Mouse (Mus musculus) CH12.LX (cell line): ENCODE data around the gene Fcrlb. TPM values are rescaled to one million over a fixed set of nuclear protein-coding genes. Genes with fewer than 3 reads are reported as not detected.
A peak's percentile ranks its signal among the peaks of the same experiment; 100 is the strongest.
"Not testable (repeated sequence)": the region's sequence is repeated elsewhere in the genome, so short reads cannot be mapped to it uniquely, and the experiment has no call there.

Source experiments
- DNase-seq: peaks from one replicate; pipeline ENCODE4 v3.0.0-alpha.2; 2013; ENCODE audit errors: extremely low read depth
- H3K27ac ChIP-seq: 2 replicates; pipeline ENCODE4 v1.5.1; 2012; ENCODE audit warnings: low read depth, mild to moderate bottlenecking, control low read depth, moderate library complexity; ENCODE audit not compliant: insufficient read depth
- H3K27me3 ChIP-seq: replicated peaks from 2 replicates; pipeline ENCODE3; 2012; ENCODE audit warnings: inconsistent platforms
- H3K36me3 ChIP-seq, 2 experiments: replicated peaks in 1 of 2; 2 replicates each; pipeline versions ENCODE3 to v1.6.1; 2012; ENCODE audit warnings: inconsistent platforms in 1 of 2, low read length in 1 of 2, mild to moderate bottlenecking in 1 of 2, mixed read lengths in 1 of 2, moderate library complexity in 1 of 2; ENCODE audit not compliant: control insufficient read depth in 1 of 2, insufficient read depth in 1 of 2
- H3K4me1 ChIP-seq, 2 experiments: 2 replicates each; pipeline ENCODE4 v1.6.1; 2012; ENCODE audit warnings: inconsistent platforms in 1 of 2, moderate library complexity in 1 of 2; ENCODE audit not compliant: insufficient read depth in 2 of 2, control insufficient read depth in 1 of 2
- H3K4me2 ChIP-seq: 2 replicates; pipeline ENCODE4 v1.6.1; 2012; ENCODE audit warnings: low read depth, mild to moderate bottlenecking, control low read depth; ENCODE audit not compliant: poor library complexity, insufficient read depth, severe bottlenecking
- H3K4me3 ChIP-seq, 3 experiments: fragments of 150-350 bp in 1 of 3; sonication (generic) in 1 of 3; replicated peaks in 1 of 3; 2 replicates each; pipeline versions ENCODE3 to v1.5.1; 2011 to 2012; ENCODE audit warnings: low read depth in 2 of 3, low read length in 2 of 3, mild to moderate bottlenecking in 2 of 3, moderate library complexity in 2 of 3, control low read depth in 1 of 3, improper control_type of control experiment in 1 of 3, inconsistent platforms in 1 of 3, mixed read lengths in 1 of 3; ENCODE audit not compliant: poor library complexity in 1 of 3
- H3K79me2 ChIP-seq: replicated peaks from 2 replicates; pipeline ENCODE4 v1.6.1; 2012; ENCODE audit warnings: mild to moderate bottlenecking, moderate library complexity; ENCODE audit not compliant: control insufficient read depth, poor library complexity, insufficient read depth, severe bottlenecking; ENCODE audit errors: extremely low read depth
- H3K9ac ChIP-seq: 2 replicates; pipeline ENCODE4 v1.6.1; 2012; ENCODE audit warnings: low read depth, mild to moderate bottlenecking, control low read depth, moderate library complexity; ENCODE audit not compliant: insufficient read depth
- H3K9me3 ChIP-seq: replicated peaks from 2 replicates; pipeline ENCODE3; 2012; ENCODE audit warnings: low read length, inconsistent platforms, mixed read lengths
- CHD2 ChIP-seq: IDR thresholded peaks from 2 replicates; pipeline ENCODE4 v1.6.1; 2011; ENCODE audit warnings: low read length, improper control_type of control experiment
- CTCF ChIP-seq, 2 experiments: IDR thresholded peaks in 1 of 2; conservative IDR thresholded peaks in 1 of 2; 2 replicates each; pipeline ENCODE4 v1.5.1; 2011 to 2012; ENCODE audit warnings: low read depth in 2 of 2, low read length in 2 of 2, improper control_type of control experiment in 1 of 2, inconsistent platforms in 1 of 2, mild to moderate bottlenecking in 1 of 2, moderate library complexity in 1 of 2
- E2F4 ChIP-seq: IDR thresholded peaks from 2 replicates; pipeline ENCODE4 v1.6.1; 2011; ENCODE audit warnings: low read depth, low read length, improper control_type of control experiment; ENCODE audit not compliant: insufficient replicate concordance
- EP300 ChIP-seq: IDR thresholded peaks from 2 replicates; pipeline ENCODE4 v1.6.1; 2011; ENCODE audit warnings: low read length, improper control_type of control experiment
- ETS1 ChIP-seq: conservative IDR thresholded peaks from 2 replicates; pipeline ENCODE4 v1.6.1; 2012; ENCODE audit warnings: low read depth, mild to moderate bottlenecking, inconsistent platforms, low read length, improper control_type of control experiment, moderate library complexity
- JUN ChIP-seq: IDR thresholded peaks from 2 replicates; pipeline ENCODE4 v1.6.1; 2011; ENCODE audit warnings: low read depth, mild to moderate bottlenecking, low read length, improper control_type of control experiment, moderate library complexity; ENCODE audit not compliant: insufficient read depth
- KAT2A ChIP-seq: IDR thresholded peaks from 2 replicates; pipeline ENCODE4 v1.6.1; 2012; ENCODE audit warnings: low read length, improper control_type of control experiment, inconsistent platforms; ENCODE audit not compliant: insufficient replicate concordance
- MAZ ChIP-seq: IDR thresholded peaks from 2 replicates; pipeline ENCODE4 v1.6.1; 2012; ENCODE audit warnings: low read depth, mild to moderate bottlenecking, inconsistent platforms, low read length, improper control_type of control experiment, moderate library complexity
- MYC ChIP-seq: IDR thresholded peaks from 2 replicates; pipeline ENCODE4 v1.6.1; 2011; ENCODE audit warnings: low read depth, mild to moderate bottlenecking, improper control_type of control experiment, low read length
- NELFE ChIP-seq: IDR thresholded peaks from 2 replicates; pipeline ENCODE4 v1.6.1; 2011; ENCODE audit warnings: low read depth, low read length, improper control_type of control experiment
- NRF1 ChIP-seq: IDR thresholded peaks from 2 replicates; pipeline ENCODE4 v1.6.1; 2014; ENCODE audit warnings: low read depth, mild to moderate bottlenecking, inconsistent platforms, low read length, improper control_type of control experiment, moderate library complexity
- POLR2A ChIP-seq: IDR thresholded peaks from 2 replicates; pipeline ENCODE4 v1.6.1; 2011; ENCODE audit warnings: low read depth, mild to moderate bottlenecking, improper control_type of control experiment, low read length
- RAD21 ChIP-seq: IDR thresholded peaks from 2 replicates; pipeline ENCODE4 v1.6.1; 2011; ENCODE audit warnings: low read depth, mild to moderate bottlenecking, low read length, improper control_type of control experiment, moderate library complexity
- RCOR1 ChIP-seq: conservative IDR thresholded peaks from 2 replicates; pipeline ENCODE4 v1.6.1; 2012; ENCODE audit warnings: low read depth, mild to moderate bottlenecking, inconsistent platforms, low read length, improper control_type of control experiment
- TCF12 ChIP-seq: IDR thresholded peaks from 2 replicates; pipeline ENCODE4 v1.6.1; 2014; ENCODE audit warnings: low read depth, mild to moderate bottlenecking, inconsistent platforms, low read length, improper control_type of control experiment
- UBTF ChIP-seq: IDR thresholded peaks from 2 replicates; pipeline ENCODE4 v1.6.1; 2012; ENCODE audit warnings: low read depth, mild to moderate bottlenecking, inconsistent platforms, low read length, improper control_type of control experiment, moderate library complexity
- USF2 ChIP-seq: conservative IDR thresholded peaks from 2 replicates; pipeline ENCODE4 v1.6.1; 2011; ENCODE audit warnings: low read depth, low read length, improper control_type of control experiment
- ZC3H11A ChIP-seq: IDR thresholded peaks from 2 replicates; pipeline ENCODE4 v1.6.1; 2012; ENCODE audit warnings: low read depth, mild to moderate bottlenecking, inconsistent platforms, low read length, improper control_type of control experiment
- ZKSCAN1 ChIP-seq: IDR thresholded peaks from 2 replicates; pipeline ENCODE4 v1.6.1; 2012; ENCODE audit warnings: low read depth, inconsistent platforms, low read length, improper control_type of control experiment, borderline replicate concordance
- ZMIZ1 ChIP-seq: IDR thresholded peaks from 2 replicates; pipeline ENCODE4 v1.6.1; 2012; ENCODE audit warnings: low read depth, mild to moderate bottlenecking, inconsistent platforms, low read length, improper control_type of control experiment
- dilution Hi-C: fragments of 300-500 bp; cut with MboI; formaldehyde crosslinking; loops from 2 replicates; pipeline ENCODE4 v1.14.3; 2020; ENCODE audit warnings: low sequenced_read_pairs; ENCODE audit not compliant: extremely low pct_unique_long_range_greater_than_20kb, extremely low pct_ligation_motif_present
- in situ Hi-C: fragments of 300-500 bp; cut with MboI; formaldehyde crosslinking; loops from 3 replicates; pipeline ENCODE4 v1.14.3; 2019; ENCODE audit warnings: low sequenced_read_pairs, low pct_ligation_motif_present, low pct_unique_long_range_greater_than_20kb, mixed read lengths
- polyA plus RNA-seq: library from polyadenylated mRNA; unstranded; fragments of >175 nt; gene quantifications from 2 replicates; pipeline ENCODE4 v1.2.1, GENCODE M21; 2012; ENCODE audit warnings: low read depth; ENCODE audit not compliant: insufficient read length
- total RNA-seq, 2 experiments: library from RNA; depleted of rRNA; stranded (reverse); fragments of 300-350 nt in 1 of 2; fragments of >200 nt in 1 of 2; gene quantifications; 2 replicates each; pipeline ENCODE4 v1.2.3; 2012 to 2014

Gene Fcrlb
- total and polyA plus RNA-seq, 3 experiments: not detected

GRCm38 (mm10) chr1:170950772-170951171, 38.0 kb upstream of the Fcrlb start:
- Histone ChIP-seq H3K4me2 (no peak overlapping the region), H3K9me3 (peaks cover 18% of the 10 kb centered on the region), H3K4me3 (no peak overlapping the region), H3K79me2 (no peaks in the 10 kb centered on the region), H3K27ac (no peak overlapping the region), H3K9ac (no peak overlapping the region), H3K27me3 (no peaks in the 10 kb centered on the region), H3K4me1 (no peaks in the 10 kb centered on the region), H3K36me3 (no peaks in the 10 kb centered on the region)
- in situ Hi-C loops: no loop called here
- dilution Hi-C loops: no loop called here
- no peak for DNase-seq
- TF ChIP-seq KAT2A (no peak), RAD21 (no peak), RCOR1 (no peak), USF2 (no peak), CTCF (conservative IDR thresholded peaks at IDR 0.05 in 1 of 2, IDR thresholded peaks at IDR 0.05 in 1 of 2; ENCODE audit: low read depth in 2 of 2, low read length in 2 of 2) (no peak), NRF1 (no peak), NELFE (no peak), ETS1 (no peak), MAZ (no peak), JUN (no peak), UBTF (no peak), ZC3H11A (no peak), ZKSCAN1 (no peak), ZMIZ1 (no peak), EP300 (no peak), MYC (no peak), TCF12 (no peak), E2F4 (no peak)
- TF ChIP-seq, all 38 proteins: peak for 0

DNA sequence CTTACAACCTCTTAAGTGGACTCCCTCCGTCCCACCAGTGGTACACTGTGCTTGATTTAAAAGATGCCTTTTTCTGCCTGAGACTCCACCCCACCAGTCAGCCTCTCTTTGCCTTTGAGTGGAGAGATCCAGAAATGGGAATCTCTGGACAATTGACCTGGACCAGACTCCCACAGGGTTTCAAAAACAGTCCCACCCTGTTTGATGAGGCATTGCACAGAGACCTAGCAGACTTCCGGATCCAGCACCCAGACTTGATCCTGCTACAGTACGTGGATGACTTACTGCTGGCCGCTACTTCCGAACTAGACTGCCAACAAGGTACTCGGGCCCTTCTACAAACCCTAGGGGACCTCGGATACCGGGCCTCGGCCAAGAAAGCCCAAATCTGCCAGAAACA, 32.2 kb upstream of the Fcrlb start:
- Histone ChIP-seq H3K9me3 (peaks cover 17% of the 10 kb centered on the region), H3K27ac (peak overlapping the region; percentile 91), H3K9ac (peak overlapping the region; percentile 73; the same call in 1 of the 2 replicates), H3K4me3 (peak overlapping the region in 2 of 3 experiments; percentile 64 to 81)
- H3K27me3 ChIP-seq, H3K4me2 ChIP-seq, dilution Hi-C loops, H3K79me2 ChIP-seq, in situ Hi-C loops, H3K4me1 ChIP-seq, H3K36me3 ChIP-seq, DNase-seq: not testable (repeated sequence)
- TF ChIP-seq CHD2 (0 out of 2 replicates have a peak, but pooled peaks have one; percentile 9), ZMIZ1 (peak; percentile 60), POLR2A (peak; percentile 59)
